Mouse (Mus musculus) thymus, adult 2 months (tissue): ENCODE measurements around the gene Gdpd3. TPM values are rescaled to one million over a fixed set of nuclear protein-coding genes. Genes with fewer than 3 reads are reported as not detected.

Experiments
- DNase-seq: peaks from one replicate; pipeline ENCODE4 v3.0.0; 2021
- H3K27ac ChIP-seq: fragments of 200-500 bp; 2 replicates; pipeline ENCODE4 v1.5.1; 2012; ENCODE audit warnings: low read length, control low read depth; ENCODE audit not compliant: control insufficient read depth, insufficient read depth
- H3K27me3 ChIP-seq: fragments of 200-500 bp; 2 replicates; pipeline ENCODE4 v1.6.1; 2012; ENCODE audit warnings: mild to moderate bottlenecking, low read length, moderate library complexity, mixed read lengths; ENCODE audit not compliant: control insufficient read depth, insufficient read depth
- H3K36me3 ChIP-seq: fragments of 200-500 bp; 2 replicates; pipeline ENCODE4 v1.6.1; 2012; ENCODE audit warnings: mild to moderate bottlenecking, low read length, moderate library complexity; ENCODE audit not compliant: control insufficient read depth, insufficient read depth
- H3K4me1 ChIP-seq: fragments of 200-500 bp; replicated peaks from 2 replicates; pipeline ENCODE4 v1.6.1; 2012; ENCODE audit warnings: low read length; ENCODE audit not compliant: control insufficient read depth, insufficient read depth
- H3K4me3 ChIP-seq: fragments of 200-500 bp; 2 replicates; pipeline ENCODE4 v1.5.1; 2012; ENCODE audit warnings: mild to moderate bottlenecking, low read length, control low read depth, moderate library complexity; ENCODE audit not compliant: control insufficient read depth, insufficient read depth
- CTCF ChIP-seq: fragments of 200-500 bp; IDR thresholded peaks from 2 replicates; pipeline ENCODE4 v1.5.1; 2012; ENCODE audit warnings: mild to moderate bottlenecking, control low read depth, low read length, moderate library complexity, borderline replicate concordance; ENCODE audit not compliant: control insufficient read depth, poor library complexity, insufficient read depth; ENCODE audit errors: extremely low read depth
- POLR2A ChIP-seq: fragments of 200-500 bp; IDR thresholded peaks from 2 replicates; pipeline ENCODE4 v1.6.1; 2012; ENCODE audit warnings: mild to moderate bottlenecking, low read length, control low read depth, moderate library complexity; ENCODE audit not compliant: control insufficient read depth, poor library complexity, insufficient read depth; ENCODE audit errors: extremely low read depth
- WGBS: fragments of 180-500 bp; shearing (Covaris S2); methylation state at CpG from one replicate; pipeline ENCODE4 v1.1.7; 2018; 5-methylcytosine and 5-hydroxymethylcytosine counted together
- polyA plus RNA-seq: library from polyadenylated mRNA; depleted of rRNA; stranded (reverse); fragments of >200 nt; gene quantifications from 2 replicates; pipeline ENCODE4 v1.2.3, GENCODE M21; 2012

The Gdpd3 gene
- polyA plus RNA-seq, 1 experiment = 15.7 TPM

- Histone ChIP-seq H3K36me3 (no peaks in the 10 kb centered on the region), H3K4me1 (peaks cover 11% of the 10 kb centered on the region), H3K27ac (peak overlapping the region; percentile 23; the same call in 1 of the 2 replicates), H3K4me3 (peak overlapping the region; percentile 94), H3K27me3 (no peaks in the 10 kb centered on the region)
- TF ChIP-seq CTCF = no peak
- no peak for TF ChIP-seq POLR2A
- WGBS = 2% methylated on average over 22 of the region's 24 CpGs
- DNase-seq = no peak
These were observed 6.3 kb upstream of the Gdpd3 start for GRCm38 (mm10) chr7:126759672-126760390.

DNA sequence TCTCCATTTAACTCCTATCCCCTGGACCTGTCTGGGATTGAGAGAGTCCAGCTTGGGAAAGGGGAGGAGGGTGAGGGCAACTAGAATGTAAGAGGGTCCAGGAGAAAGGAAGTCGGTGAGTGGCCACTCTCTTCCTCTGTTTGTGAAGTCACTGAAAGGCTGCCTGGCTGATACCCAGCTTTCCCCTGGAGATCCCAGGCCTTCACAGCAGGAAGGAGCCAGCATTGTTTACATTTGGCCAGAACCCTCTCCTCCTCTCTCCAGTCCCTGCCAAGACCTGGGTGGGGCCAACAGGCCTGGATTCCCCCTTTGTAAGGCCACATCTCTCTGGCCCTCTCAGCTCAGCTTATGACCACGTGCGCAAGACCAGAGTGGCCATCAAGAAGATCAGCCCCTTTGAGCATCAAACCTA is 5.7 kb upstream of the Gdpd3 start:
- H3K36me3 ChIP-seq = no peaks in the 10 kb centered on the region
- TF ChIP-seq CTCF = no peak
- no peak for TF ChIP-seq POLR2A
- H3K27ac ChIP-seq = peak overlapping the region; percentile 23; the same call in 1 of the 2 replicates
- 51% methylated on average over 3 of the region's 3 CpGs for WGBS
- no peak for DNase-seq
- no peaks in the 10 kb centered on the region for H3K27me3 ChIP-seq
- peaks cover 11% of the 10 kb centered on the region for H3K4me1 ChIP-seq
- H3K4me3 ChIP-seq = peak overlapping the region; percentile 94

- TF ChIP-seq POLR2A = no peak
- no peak for TF ChIP-seq CTCF
- no peak overlapping the region for H3K27ac ChIP-seq
- H3K4me1 ChIP-seq = peaks cover 11% of the 10 kb centered on the region
- 81% methylated on average over 4 of the region's 4 CpGs for WGBS
- no peak overlapping the region for H3K4me3 ChIP-seq
- no peak for DNase-seq
- no peaks in the 10 kb centered on the region for H3K27me3 ChIP-seq
- no peaks in the 10 kb centered on the region for H3K36me3 ChIP-seq
These were observed 5.2 kb upstream of the Gdpd3 start for GRCm38 (mm10) chr7:126760956-126761355.

GRCm38 (mm10) chr7:126761529-126762067 is 4.5 kb upstream of the Gdpd3 start:
- no peak for TF ChIP-seq POLR2A
- TF ChIP-seq CTCF = no peak
- no peak overlapping the region for H3K27ac ChIP-seq
- H3K4me1 ChIP-seq = peaks cover 11% of the 10 kb centered on the region
- WGBS = 81% methylated on average over 6 of the region's 6 CpGs
- no peak overlapping the region for H3K4me3 ChIP-seq
- no peak for DNase-seq
- no peaks in the 10 kb centered on the region for H3K36me3 ChIP-seq
- H3K27me3 ChIP-seq = no peaks in the 10 kb centered on the region

GRCm38 (mm10) chr7:126762471-126763008 is 3.6 kb upstream of the Gdpd3 start:
- no peaks in the 10 kb centered on the region for H3K27me3 ChIP-seq
- no peak overlapping the region for H3K27ac ChIP-seq
- H3K36me3 ChIP-seq = peaks cover 5% of the 10 kb centered on the region; the same call in 1 of the 2 replicates
- H3K4me1 ChIP-seq = peaks cover 11% of the 10 kb centered on the region
- TF ChIP-seq CTCF = no peak
- no peak for TF ChIP-seq POLR2A
- no peak for DNase-seq
- no peak overlapping the region for H3K4me3 ChIP-seq
- 92% methylated on average over 17 of the region's 17 CpGs for WGBS

DNA sequence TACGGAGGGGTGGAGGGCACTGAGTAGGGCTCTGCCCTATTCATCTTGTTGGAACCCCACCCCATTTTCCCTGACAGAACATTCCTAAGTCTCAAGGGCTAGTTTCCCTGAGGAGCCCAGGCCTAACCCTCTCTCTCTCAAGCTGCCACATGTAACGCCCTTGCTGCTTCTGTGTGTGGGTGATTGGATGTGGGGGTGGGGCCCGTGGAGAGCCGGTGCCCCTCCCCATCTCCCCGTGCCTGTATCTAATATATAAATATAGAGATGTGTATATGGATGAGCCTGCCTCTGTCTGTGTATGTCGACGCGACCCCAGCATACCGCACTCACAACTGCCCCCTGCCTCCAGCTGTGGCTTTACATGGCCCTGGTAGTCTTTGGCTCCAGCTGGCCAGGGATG is 594 bp upstream of the Gdpd3 start:
- H3K4me3 ChIP-seq = no peak overlapping the region
- H3K36me3 ChIP-seq = peaks cover 8% of the 10 kb centered on the region; the same call in 1 of the 2 replicates
- no peaks in the 10 kb centered on the region for H3K27me3 ChIP-seq
- H3K4me1 ChIP-seq = peaks cover 2% of the 10 kb centered on the region; the same call in 1 of the 2 replicates
- WGBS = 96% methylated on average over 9 of the region's 9 CpGs
- H3K27ac ChIP-seq = no peak overlapping the region
- no peak for TF ChIP-seq POLR2A
- DNase-seq = no peak

DNA sequence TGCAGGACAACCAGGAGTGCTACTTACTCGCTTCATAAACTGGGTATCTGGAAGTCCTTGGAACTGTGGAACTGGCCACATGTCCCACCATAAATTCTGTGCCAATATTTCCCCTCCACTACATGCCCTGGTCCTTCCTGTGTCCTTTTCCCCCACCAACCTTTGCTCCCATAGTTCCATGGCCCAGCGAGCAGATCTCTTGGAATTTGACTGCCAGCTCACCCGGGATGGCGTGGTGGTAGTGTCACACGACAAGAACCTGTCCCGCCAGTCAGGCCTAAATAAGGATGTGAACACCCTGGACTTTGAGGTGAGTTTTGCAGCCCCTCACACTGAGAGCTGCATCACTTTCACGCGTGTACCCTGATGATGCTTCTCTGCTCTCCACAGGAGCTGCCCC is 867 bp downstream of the Gdpd3 start:
- peaks cover 8% of the 10 kb centered on the region; the same call in 1 of the 2 replicates for H3K36me3 ChIP-seq
- no peak overlapping the region for H3K4me3 ChIP-seq

More for the DNA sequence above, 867 bp downstream of the Gdpd3 start:
- Histone ChIP-seq H3K27ac (no peak overlapping the region), H3K27me3 (no peaks in the 10 kb centered on the region), H3K4me1 (no peaks in the 10 kb centered on the region)
- no peak for DNase-seq
- TF ChIP-seq CTCF (no peak), POLR2A (no peak)
- WGBS = 97% methylated on average over 8 of the region's 8 CpGs
